Mouse (Mus musculus): ENCODE data around the gene Zfp664.

GRCm38 (mm10) chr5:124852294-124852693 lies 10.2 kb upstream of the Zfp664 start:
- TF ChIP-seq CTCF (IDR thresholded peaks at IDR 0.05; ENCODE audit: borderline replicate concordance, insufficient read depth, low read depth, low read length) (no peak), POLR2A (IDR thresholded peaks at IDR 0.05; ENCODE audit: borderline replicate concordance, insufficient read depth, low read length) (no peak)

Measured in cerebellum, adult 2 months (tissue).